In the genomic region with DNA sequence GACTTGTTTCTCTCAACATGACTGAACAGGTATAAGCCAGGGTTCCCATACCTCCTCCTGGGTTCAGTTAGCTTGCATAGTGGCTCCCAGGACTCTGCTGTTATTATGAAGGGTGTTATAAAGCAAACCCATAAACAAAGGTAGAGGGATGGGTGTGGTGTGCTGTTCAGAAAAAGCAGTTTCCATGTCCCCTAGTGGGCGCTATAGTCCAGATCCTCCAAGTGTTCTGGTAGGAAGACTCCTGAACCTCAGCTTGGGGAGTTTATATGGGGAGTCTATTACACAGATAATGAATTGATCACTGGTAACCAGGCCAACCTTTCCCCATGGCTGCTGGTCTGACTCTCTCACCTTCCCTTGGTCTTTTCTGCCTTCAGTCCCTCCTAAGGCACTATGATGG, we compare ENCODE assay signal across 27 mouse cellular contexts. TPM values are rescaled to one million over a fixed set of nuclear protein-coding genes. Genes with fewer than 3 reads are reported as not detected.
DNase-seq lines count a peak whose midpoint lies in the region; ATAC-seq and TF ChIP-seq lines count a peak whose summit lies in the region.
"Had no signal": no experiment of that assay in that cellular context is flagged by ENCODE, and none has a peak within 500 bp of the region (broad histone marks: within the 10 kb centered on the region; RNA-seq: fewer than 3 reads in every experiment).

No protein-coding gene starts in this region.

- H3K27me3 ChIP-seq in intestine, postnatal 0 days (replicated peaks; ENCODE audit: control insufficient read depth, insufficient read depth, low read length) = 0 out of 2 replicates have a peak, but pooled peaks cover 2% of the 10 kb centered on the region
- no peaks in the 10 kb centered on the region for H3K27me3 ChIP-seq in intestine, embryonic 15.5 days (replicated peaks)
- H3K27me3 ChIP-seq in lung, embryonic 14.5 days (ENCODE audit: insufficient read depth, low read length) = no peaks in the 10 kb centered on the region
- H3K27me3 ChIP-seq: hindbrain, embryonic 12.5 days; neural tube, embryonic 12.5 days had no signal

- H3K4me2 ChIP-seq in intestine, postnatal 0 days (replicated peaks; ENCODE audit: low read depth) = no peak overlapping the region
- no peak overlapping the region for H3K4me2 ChIP-seq in intestine, embryonic 15.5 days (replicated peaks)
- H3K4me2 ChIP-seq in lung, embryonic 14.5 days = no peak overlapping the region
- H3K4me2 ChIP-seq: hindbrain, embryonic 12.5 days; neural tube, embryonic 12.5 days had no signal

- H3K27ac ChIP-seq in intestine, postnatal 0 days (ENCODE audit: low read depth, low read length) = no peak overlapping the region
- no peak overlapping the region for H3K27ac ChIP-seq in intestine, embryonic 15.5 days
- H3K27ac ChIP-seq in lung, embryonic 14.5 days (ENCODE audit: low read depth) = no peak overlapping the region
- H3K27ac ChIP-seq: forebrain, embryonic 10.5 days; hindbrain, embryonic 12.5 days; limb, embryonic 10.5 days; neural tube, embryonic 12.5 days had no signal

- H3K9ac ChIP-seq in intestine, postnatal 0 days (ENCODE audit: low read depth, low read length) = no peak overlapping the region
- no peak overlapping the region for H3K9ac ChIP-seq in intestine, embryonic 15.5 days
- H3K9ac ChIP-seq in lung, embryonic 14.5 days = no peak overlapping the region
- H3K9ac ChIP-seq: hindbrain, embryonic 12.5 days; neural tube, embryonic 12.5 days had no signal

- peak; percentile 47; the same call in 1 of the 2 replicates for TF ChIP-seq CTCF in intestine, postnatal 0 days (IDR thresholded peaks at IDR 0.05; ENCODE audit: low read depth)
- 0 out of 2 replicates have a peak, but pooled peaks have one; percentile 10 for TF ChIP-seq CTCF in lung, embryonic 14.5 days (IDR thresholded peaks at IDR 0.05; ENCODE audit: low read depth)

- H3K4me3 ChIP-seq in intestine, postnatal 0 days (ENCODE audit: low read depth, low read length) = no peak overlapping the region
- no peak overlapping the region for H3K4me3 ChIP-seq in intestine, embryonic 15.5 days (replicated peaks)
- H3K4me3 ChIP-seq in lung, embryonic 14.5 days (ENCODE audit: low read depth, low read length) = no peak overlapping the region
- H3K4me3 ChIP-seq: forebrain, embryonic 10.5 days; hindbrain, embryonic 12.5 days; limb, embryonic 10.5 days; megakaryocyte, embryonic 14.5 days; neural tube, embryonic 12.5 days had no signal

- DNase-seq in lung, embryonic 14.5 days = no peak
- no peak for DNase-seq in lung, postnatal 25 days (ENCODE audit: low spot score)
- peak; percentile 27 for DNase-seq in NIH3T3 (ENCODE audit: low read depth)
- no peak for DNase-seq in gastrocnemius, postnatal 4 days (ENCODE audit: low spot score in 2 of 2)
- no peak for DNase-seq in embryo, embryonic 9.5 days (ENCODE audit: extremely low spot score)
- DNase-seq: adrenal gland, postnatal 10 days; cerebellum, adult 8-10 months; gastrocnemius, postnatal 36 days; kidney, postnatal 4 days; liver; lung, adult 2 months; lung, postnatal 36 days; midbrain, embryonic 14.5 days; right cerebral cortex, postnatal 14 days had no signal

- H3K4me1 ChIP-seq in intestine, postnatal 0 days (replicated peaks; ENCODE audit: control insufficient read depth, insufficient read depth, low read length) = no peaks in the 10 kb centered on the region
- 0 out of 2 replicates have a peak, but pooled peaks cover 2% of the 10 kb centered on the region for H3K4me1 ChIP-seq in intestine, embryonic 15.5 days (replicated peaks)
- no peaks in the 10 kb centered on the region for H3K4me1 ChIP-seq in lung, embryonic 14.5 days (ENCODE audit: insufficient read depth)
- H3K4me1 ChIP-seq: hindbrain, embryonic 12.5 days; limb, embryonic 10.5 days; megakaryocyte, embryonic 14.5 days; neural tube, embryonic 12.5 days had no signal

- WGBS in intestine, postnatal 0 days = 59% methylated on average over 1 of the region's 1 CpGs
- WGBS in intestine, embryonic 15.5 days = 58% methylated on average over 1 of the region's 1 CpGs
- 64% methylated on average over 1 of the region's 1 CpGs for WGBS in lung, embryonic 14.5 days

- ATAC-seq in intestine, postnatal 0 days = no peak
- no peak for ATAC-seq in intestine, embryonic 15.5 days
- no peak for ATAC-seq in lung, embryonic 14.5 days (ENCODE audit: insufficient read depth)
- ATAC-seq: forebrain, embryonic 16.5 days; intestine, embryonic 16.5 days; Patski had no signal

- no peaks in the 10 kb centered on the region for H3K36me3 ChIP-seq in intestine, postnatal 0 days (ENCODE audit: control insufficient read depth, insufficient read depth)
- H3K36me3 ChIP-seq in intestine, embryonic 15.5 days = no peaks in the 10 kb centered on the region
- no peaks in the 10 kb centered on the region for H3K36me3 ChIP-seq in lung, embryonic 14.5 days (ENCODE audit: insufficient read depth)
- H3K36me3 ChIP-seq: forebrain, embryonic 10.5 days; hindbrain, embryonic 12.5 days; limb, embryonic 10.5 days; neural tube, embryonic 12.5 days had no signal

- no peaks in the 10 kb centered on the region for H3K9me3 ChIP-seq in intestine, postnatal 0 days (ENCODE audit: control insufficient read depth)
- no peaks in the 10 kb centered on the region for H3K9me3 ChIP-seq in intestine, embryonic 15.5 days
- no peaks in the 10 kb centered on the region for H3K9me3 ChIP-seq in lung, embryonic 14.5 days (ENCODE audit: low read depth, low read length)
- H3K9me3 ChIP-seq: forebrain, embryonic 10.5 days; hindbrain, embryonic 12.5 days; limb, embryonic 10.5 days; megakaryocyte, embryonic 14.5 days; neural tube, embryonic 12.5 days had no signal

RNA-seq across cellular contexts. Expression of a gene that starts 18.4 kb away (rescaled TPM):
- polyA plus RNA-seq in intestine, postnatal 0 days (2015; fragmentation: Nextera tagmentation; extraction: Ambion mirVana) = 0.07 TPM in 1 of 2 replicates, not detected in the other
- not detected in 2 replicates for polyA plus RNA-seq in intestine, embryonic 15.5 days (2015; fragmentation: Nextera tagmentation; extraction: Ambion mirVana)
- polyA plus RNA-seq in lung, embryonic 14.5 days (2014; fragmentation: Nextera tagmentation; extraction: Ambion mirVana) = 0.42 and 0.66 TPM in 2 replicates
- total RNA-seq in gastrocnemius, postnatal 4 days (2021) = under 1 TPM in 1 of 2 experiments, not detected in 1; 0.12 TPM
- total RNA-seq: gastrocnemius, postnatal 36 days; heart, postnatal 25 days had no signal
- polyA plus RNA-seq: C2C12; kidney, embryonic 14.5 days; lung, adult 2 months had no signal
